10 mouse cellular contexts compared by ENCODE assay signal in the genomic region with DNA sequence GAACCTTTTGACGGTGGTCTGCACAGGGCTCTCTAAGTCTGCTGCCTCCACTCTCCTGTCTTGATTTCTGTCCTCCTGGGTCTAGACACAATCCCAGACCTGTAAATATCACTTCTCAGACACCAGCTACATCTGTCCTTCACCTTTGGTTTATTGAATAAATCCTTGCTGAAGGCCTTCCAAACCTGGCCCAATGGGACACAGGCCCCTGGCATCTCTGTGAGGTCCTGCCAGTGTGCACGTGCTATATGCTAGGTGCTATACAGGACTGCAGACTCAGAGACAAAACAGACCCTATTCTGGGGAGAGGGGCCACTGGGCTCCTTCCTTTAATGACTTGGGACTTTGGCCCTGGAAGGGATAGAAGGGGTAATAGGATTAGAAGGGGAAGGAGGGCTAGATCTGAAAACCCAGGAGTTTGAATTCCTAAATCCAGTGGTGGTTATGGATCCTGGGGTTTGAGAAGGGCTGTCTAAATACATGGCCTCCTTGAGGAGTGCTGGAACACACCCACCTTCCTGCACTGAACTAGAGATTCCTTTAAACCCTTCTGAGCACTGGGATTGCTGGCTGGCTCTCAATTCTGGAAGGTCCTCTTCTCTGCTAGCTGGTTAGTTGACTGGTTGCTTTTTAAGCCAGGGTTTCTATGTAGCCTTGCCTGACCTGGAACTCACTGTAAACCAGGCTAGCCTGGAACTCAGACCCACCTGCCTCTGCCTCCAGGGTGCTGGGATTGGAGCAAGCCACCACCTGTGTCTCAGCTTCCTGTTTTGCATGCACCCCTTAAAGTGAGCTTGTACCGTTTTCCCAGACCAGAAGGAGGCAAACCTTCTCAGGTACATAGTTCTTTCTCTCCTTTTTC. TPM values are rescaled to one million over a fixed set of nuclear protein-coding genes. Genes with fewer than 3 reads are reported as not detected.
A peak's percentile ranks its signal among the peaks of the same experiment; 100 is the strongest.
DNase-seq lines count a peak whose midpoint lies in the region; ATAC-seq and TF ChIP-seq lines count a peak whose summit lies in the region.
"Had no signal": no experiment of that assay in that cellular context is flagged by ENCODE, and none has a peak within 500 bp of the region (broad histone marks: within the 10 kb centered on the region; RNA-seq: fewer than 3 reads in every experiment).

No protein-coding gene starts in this region.

- H3K27ac ChIP-seq in forebrain, embryonic 12.5 days = peak overlapping the region; percentile 74
- H3K27ac ChIP-seq in forebrain, embryonic 11.5 days (ENCODE audit: low read depth, low read length) = no peak overlapping the region
- peak overlapping the region; percentile 88 for H3K27ac ChIP-seq in midbrain, embryonic 10.5 days (replicated peaks)
- no peak overlapping the region for H3K27ac ChIP-seq in midbrain, postnatal 0 days (ENCODE audit: low read depth, low read length)

- no peak for TF ChIP-seq CTCF in midbrain, postnatal 0 days (IDR thresholded peaks at IDR 0.05)

- WGBS in forebrain, embryonic 12.5 days = 55% methylated on average over 3 of the region's 3 CpGs
- WGBS in forebrain, embryonic 11.5 days = 54% methylated on average over 3 of the region's 3 CpGs
- WGBS in midbrain, embryonic 10.5 days = 55% methylated on average over 3 of the region's 3 CpGs
- WGBS in midbrain, postnatal 0 days = 46% methylated on average over 3 of the region's 3 CpGs

- H3K36me3 ChIP-seq in forebrain, embryonic 12.5 days (replicated peaks) = peaks cover 45% of the 10 kb centered on the region
- H3K36me3 ChIP-seq in forebrain, embryonic 11.5 days (ENCODE audit: control insufficient read depth, insufficient read depth, low read length) = peaks cover 21% of the 10 kb centered on the region
- peaks cover 52% of the 10 kb centered on the region for H3K36me3 ChIP-seq in midbrain, embryonic 10.5 days
- peaks cover 45% of the 10 kb centered on the region for H3K36me3 ChIP-seq in midbrain, postnatal 0 days (ENCODE audit: insufficient read depth, low read length)

- H3K4me1 ChIP-seq in forebrain, embryonic 12.5 days = peaks cover 24% of the 10 kb centered on the region
- peaks cover 15% of the 10 kb centered on the region for H3K4me1 ChIP-seq in forebrain, embryonic 11.5 days (replicated peaks; ENCODE audit: control insufficient read depth, insufficient read depth, low read length)
- H3K4me1 ChIP-seq in midbrain, embryonic 10.5 days = peaks cover 52% of the 10 kb centered on the region
- peaks cover 4% of the 10 kb centered on the region for H3K4me1 ChIP-seq in midbrain, postnatal 0 days (ENCODE audit: insufficient read depth, low read length)

- DNase-seq in forebrain, embryonic 11.5 days (ENCODE audit: low spot score) = no peak
- DNase-seq in midbrain, embryonic 10.5 days (ENCODE audit: low spot score) = no peak
- DNase-seq in midbrain, postnatal 0 days (ENCODE audit: low spot score) = no peak
- DNase-seq in kidney, postnatal 14 days = peak; percentile 15
- DNase-seq in thymus, postnatal 14 days = peak; percentile 72
- DNase-seq in urinary bladder, adult 2 months (ENCODE audit: low spot score) = no peak

- no peak overlapping the region for H3K4me2 ChIP-seq in forebrain, embryonic 12.5 days
- no peak overlapping the region for H3K4me2 ChIP-seq in forebrain, embryonic 11.5 days (ENCODE audit: low read depth, low read length, severe bottlenecking)
- no peak overlapping the region for H3K4me2 ChIP-seq in midbrain, postnatal 0 days (ENCODE audit: low read depth, low read length, poor library complexity, severe bottlenecking)

- no peaks in the 10 kb centered on the region for H3K9me3 ChIP-seq in forebrain, embryonic 12.5 days
- no peaks in the 10 kb centered on the region for H3K9me3 ChIP-seq in forebrain, embryonic 11.5 days (ENCODE audit: control insufficient read depth, low read length)
- no peaks in the 10 kb centered on the region for H3K9me3 ChIP-seq in midbrain, embryonic 10.5 days (replicated peaks)
- H3K9me3 ChIP-seq in midbrain, postnatal 0 days (ENCODE audit: low read length) = no peaks in the 10 kb centered on the region
- H3K9me3 ChIP-seq: megakaryocyte, embryonic 14.5 days had no signal

- no peak overlapping the region for H3K4me3 ChIP-seq in forebrain, embryonic 12.5 days (replicated peaks)
- H3K4me3 ChIP-seq in forebrain, embryonic 11.5 days (ENCODE audit: low read depth, low read length) = no peak overlapping the region
- no peak overlapping the region for H3K4me3 ChIP-seq in midbrain, embryonic 10.5 days
- no peak overlapping the region for H3K4me3 ChIP-seq in midbrain, postnatal 0 days (ENCODE audit: low read depth, low read length)
- H3K4me3 ChIP-seq: megakaryocyte, embryonic 14.5 days had no signal

- ATAC-seq in forebrain, embryonic 12.5 days (ENCODE audit: low FRiP score) = no peak
- no peak for ATAC-seq in forebrain, embryonic 11.5 days (replicated peaks; ENCODE audit: low FRiP score)
- ATAC-seq in midbrain, postnatal 0 days (ENCODE audit: low FRiP score) = no peak
- ATAC-seq in granulocyte monocyte progenitor cell, adult 5-6 weeks (replicated peaks; ENCODE audit: poor library complexity, severe bottlenecking) = no peak
- ATAC-seq: CD4-positive, CD25-positive, alpha-beta regulatory T cell, adult 4 months had no signal

- no peaks in the 10 kb centered on the region for H3K27me3 ChIP-seq in forebrain, embryonic 12.5 days
- H3K27me3 ChIP-seq in forebrain, embryonic 11.5 days (ENCODE audit: control insufficient read depth, insufficient read depth, low read length) = no peaks in the 10 kb centered on the region
- no peaks in the 10 kb centered on the region for H3K27me3 ChIP-seq in midbrain, embryonic 10.5 days (ENCODE audit: low read depth, poor library complexity, severe bottlenecking)
- H3K27me3 ChIP-seq in midbrain, postnatal 0 days (ENCODE audit: insufficient read depth, low read length) = no peaks in the 10 kb centered on the region
- H3K27me3 ChIP-seq: megakaryocyte, embryonic 14.5 days had no signal

- no peak overlapping the region for H3K9ac ChIP-seq in forebrain, embryonic 12.5 days
- H3K9ac ChIP-seq in forebrain, embryonic 11.5 days (ENCODE audit: low read length) = no peak overlapping the region
- no peak overlapping the region for H3K9ac ChIP-seq in midbrain, postnatal 0 days (replicated peaks; ENCODE audit: low read length, poor library complexity, severe bottlenecking)

RNA-seq across cellular contexts. Expression of a gene that starts 15.4 kb away (rescaled TPM):
- polyA plus RNA-seq in forebrain, embryonic 12.5 days (2016; fragmentation: Nextera tagmentation; extraction: Ambion mirVana) = 33.9 and 35.1 TPM in 2 replicates
- polyA plus RNA-seq in forebrain, embryonic 11.5 days (2014; fragmentation: Nextera tagmentation; extraction: Ambion mirVana) = 30.7 and 39.5 TPM in 2 replicates
- polyA plus RNA-seq in midbrain, embryonic 10.5 days (2016; fragmentation: Nextera tagmentation; extraction: Ambion mirVana) = 24.6 and 27.8 TPM in 2 replicates
- total RNA-seq in midbrain, postnatal 0 days (2014; rRNA removed) = 96.6 and 103 TPM in 2 replicates
- polyA plus RNA-seq in midbrain, postnatal 0 days (2015; fragmentation: Nextera tagmentation; extraction: Ambion mirVana) = 27.8 and 30.4 TPM in 2 replicates
- total RNA-seq in granulocyte monocyte progenitor cell, adult 5-6 weeks (2014; fragmentation: Nextera tagmentation) = 10.9 and 13.9 TPM in 2 replicates
- 12.2 and 13.6 TPM in 2 replicates for total RNA-seq in granulocyte monocyte progenitor cell, adult 5-6 weeks (2017)
- polyA plus RNA-seq in urinary bladder, adult 2 months (2012; rRNA removed) = 17.2 and 25.2 TPM in 2 replicates

RNA-seq across cellular contexts. Expression of a gene that starts 56.1 kb away (rescaled TPM):
- polyA plus RNA-seq in forebrain, embryonic 12.5 days (2016; fragmentation: Nextera tagmentation; extraction: Ambion mirVana) = 216 and 224 TPM in 2 replicates
- polyA plus RNA-seq in forebrain, embryonic 11.5 days (2014; fragmentation: Nextera tagmentation; extraction: Ambion mirVana) = 152 and 154 TPM in 2 replicates
- polyA plus RNA-seq in midbrain, embryonic 10.5 days (2016; fragmentation: Nextera tagmentation; extraction: Ambion mirVana) = 207 and 216 TPM in 2 replicates
- 94.5 and 109 TPM in 2 replicates for total RNA-seq in midbrain, postnatal 0 days (2014; rRNA removed)
- 192 and 194 TPM in 2 replicates for polyA plus RNA-seq in midbrain, postnatal 0 days (2015; fragmentation: Nextera tagmentation; extraction: Ambion mirVana)
- total RNA-seq in granulocyte monocyte progenitor cell, adult 5-6 weeks (2014; fragmentation: Nextera tagmentation) = 9.9 and 23.4 TPM in 2 replicates
- total RNA-seq in granulocyte monocyte progenitor cell, adult 5-6 weeks (2017) = 13.9 and 14.3 TPM in 2 replicates
- 93.7 and 103 TPM in 2 replicates for polyA plus RNA-seq in urinary bladder, adult 2 months (2012; rRNA removed)

RNA-seq across cellular contexts. Expression of a gene that starts 56.3 kb away (rescaled TPM):
- 12.2 and 14.6 TPM in 2 replicates for polyA plus RNA-seq in forebrain, embryonic 12.5 days (2016; fragmentation: Nextera tagmentation; extraction: Ambion mirVana)
- polyA plus RNA-seq in forebrain, embryonic 11.5 days (2014; fragmentation: Nextera tagmentation; extraction: Ambion mirVana) = 10.9 and 14.6 TPM in 2 replicates
- 17.0 and 18.1 TPM in 2 replicates for polyA plus RNA-seq in midbrain, embryonic 10.5 days (2016; fragmentation: Nextera tagmentation; extraction: Ambion mirVana)
- 5.9 and 6.0 TPM in 2 replicates for total RNA-seq in midbrain, postnatal 0 days (2014; rRNA removed)
- 9.5 and 9.8 TPM in 2 replicates for polyA plus RNA-seq in midbrain, postnatal 0 days (2015; fragmentation: Nextera tagmentation; extraction: Ambion mirVana)
- 11.8 and 16.3 TPM in 2 replicates for total RNA-seq in granulocyte monocyte progenitor cell, adult 5-6 weeks (2014; fragmentation: Nextera tagmentation)
- total RNA-seq in granulocyte monocyte progenitor cell, adult 5-6 weeks (2017) = 8.7 and 10.9 TPM in 2 replicates
- polyA plus RNA-seq in urinary bladder, adult 2 months (2012; rRNA removed) = 5.8 and 7.5 TPM in 2 replicates

Comparison
In these comparisons a context has a peak if more than half of its experiments do, and no peak if none do; other contexts are left out.
1. H3K27ac ChIP-seq: peak in forebrain, embryonic 12.5 days (single experiment) and midbrain, embryonic 10.5 days (single experiment); none in forebrain, embryonic 11.5 days (single experiment) and midbrain, postnatal 0 days (single experiment).
2. DNase-seq: peak in kidney, postnatal 14 days (single experiment) and thymus, postnatal 14 days (single experiment); none in forebrain, embryonic 11.5 days (single experiment), midbrain, embryonic 10.5 days (single experiment), midbrain, postnatal 0 days (single experiment) and urinary bladder, adult 2 months (single experiment).